Mouse (Mus musculus): Measurements from ENCODE around the gene C1ql2. TPM values are rescaled to one million over a fixed set of nuclear protein-coding genes. Genes with fewer than 3 reads are reported as not detected.

Gene C1ql2
- polyA plus RNA-seq, 1 experiment from 2014 or later, result not detected

Other genes starting within 250 kb of the C1ql2 start
- gene Dbi, start 219.5 kb upstream of the C1ql2 start, polyA plus RNA-seq (2014; fragmentation: Nextera tagmentation; extraction: Ambion mirVana), result 681 and 682 TPM in 2 replicates
- gene 3110009E18Rik, start 219.4 kb upstream of the C1ql2 start, polyA plus RNA-seq (2014; fragmentation: Nextera tagmentation; extraction: Ambion mirVana), result 17.9 TPM in 2 replicates
- 2.9 and 4.1 TPM in 2 replicates for gene Steap3, start 67.9 kb upstream of the C1ql2 start, polyA plus RNA-seq (2014; fragmentation: Nextera tagmentation; extraction: Ambion mirVana)
- 0.21 TPM in 1 of 2 replicates, not detected in the other for gene Marco, start 164.4 kb downstream of the C1ql2 start, polyA plus RNA-seq (2014; fragmentation: Nextera tagmentation; extraction: Ambion mirVana)

Data from limb, embryonic 11.5 days (tissue).